Mouse (Mus musculus) gastrocnemius, adult 2 months (tissue): ENCODE results near the gene Ttc9b. TPM values are rescaled to one million over a fixed set of nuclear protein-coding genes. Genes with fewer than 3 reads are reported as not detected.

Source experiments
- DNase-seq: peaks from one replicate; pipeline ENCODE4 v3.0.0; 2022
- H3K27ac ChIP-seq: fragments of 200-600 bp; 2 replicates; pipeline ENCODE4 v1.8.1; 2022; ENCODE audit warnings: mild to moderate bottlenecking
- H3K4me3 ChIP-seq: fragments of 200-600 bp; 2 replicates; pipeline ENCODE4 v1.8.1; 2022; ENCODE audit warnings: mild to moderate bottlenecking, moderate library complexity
- CTCF ChIP-seq: fragments of 200-600 bp; IDR thresholded peaks from 2 replicates; pipeline ENCODE4 v1.8.1; 2022; ENCODE audit warnings: antibody characterized with exemption, mild to moderate bottlenecking, moderate library complexity
- intact Hi-C: fragments of 180-260 bp; cut with DNase I; formaldehyde crosslinking; loops from one replicate; pipeline ENCODE4 v1.15.1; 2025
- total RNA-seq, 2 experiments: library from RNA; stranded (reverse); gene quantifications; 2 replicates each; pipeline ENCODE4 v1.2.3; 2021

Ttc9b gene
- total RNA-seq, 2 experiments from 2014 or later, result not detected

DNA sequence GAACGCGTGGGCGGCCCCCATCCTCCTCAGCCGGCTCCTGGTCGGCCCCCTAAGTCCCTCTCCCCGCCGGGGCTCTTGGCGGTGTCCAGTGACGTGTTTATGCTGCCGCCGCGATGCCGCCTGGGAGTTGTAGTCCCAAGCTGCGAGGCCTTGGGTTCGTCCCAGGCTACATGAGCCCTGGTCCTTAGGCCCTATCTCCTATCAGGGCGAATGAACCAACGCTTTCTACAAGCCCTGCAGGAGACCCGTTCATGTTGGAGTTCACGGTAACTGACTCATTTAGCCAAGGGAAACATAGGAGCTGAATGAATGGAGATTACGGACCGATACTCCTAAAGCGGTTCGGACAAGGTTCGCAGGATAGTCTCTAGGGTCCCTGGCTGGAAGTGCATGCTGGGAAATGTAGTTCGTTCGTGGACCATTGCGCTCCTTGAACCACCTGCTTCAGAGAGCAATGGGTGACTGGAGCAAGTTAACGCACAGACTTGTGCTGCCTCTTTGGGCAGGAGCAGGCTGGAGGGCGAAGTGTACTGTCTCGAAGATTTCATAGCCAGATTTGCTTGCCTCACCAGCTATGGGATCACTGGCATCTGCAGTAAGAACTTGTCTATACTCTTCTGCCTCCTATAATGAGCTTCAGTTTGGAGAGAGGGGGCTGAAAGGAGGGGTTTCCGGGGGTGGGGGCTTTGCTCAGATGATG, 21.0 kb downstream of the Ttc9b start, which contains the start of gene Map3k10:
Map3k10 (minus strand) TSS at position 77 of the 700 bp plus-strand sequence.
- DNase-seq, result peak; percentile 96
- TF ChIP-seq CTCF, result no peak
- intact Hi-C loops, result loop anchor here (2.0 to 5.0 kb wide), 2 partner anchors 14 to 497 kb away; partner anchors contain the start of genes Rab4b and Zfp607b
- H3K27ac ChIP-seq, result peak within 1 kb of the TSS; percentile 96
- peak within 1 kb of the TSS; percentile 87 for H3K4me3 ChIP-seq

DNA sequence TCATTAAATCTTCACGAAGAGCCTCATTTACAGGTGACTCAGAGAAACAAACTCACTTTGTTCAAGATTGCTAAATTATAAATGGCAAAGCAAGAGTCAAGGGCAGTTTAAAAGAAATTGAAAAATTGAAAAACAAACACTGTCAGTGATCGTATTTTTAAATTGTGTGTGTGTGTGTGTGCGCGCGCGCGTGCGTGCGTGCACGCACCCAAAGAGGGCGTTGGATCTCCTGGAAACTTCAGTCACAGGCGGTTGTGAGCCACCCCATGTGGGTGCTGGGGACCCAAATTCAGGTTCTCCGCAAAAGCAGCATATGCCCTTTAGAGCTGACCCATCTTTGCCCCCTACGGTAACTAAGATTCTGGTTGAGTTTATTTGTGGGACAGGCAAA, 21.5 kb downstream of the Ttc9b start:
- no peak for TF ChIP-seq CTCF
- H3K27ac ChIP-seq, result no peak overlapping the region
- H3K4me3 ChIP-seq, result peak overlapping the region; percentile 87
- no peak for DNase-seq
- intact Hi-C loops, result loop anchor here (2.0 kb wide), 1 partner anchor 14 kb away; the partner anchor contains the start of gene Zfp607b

DNA sequence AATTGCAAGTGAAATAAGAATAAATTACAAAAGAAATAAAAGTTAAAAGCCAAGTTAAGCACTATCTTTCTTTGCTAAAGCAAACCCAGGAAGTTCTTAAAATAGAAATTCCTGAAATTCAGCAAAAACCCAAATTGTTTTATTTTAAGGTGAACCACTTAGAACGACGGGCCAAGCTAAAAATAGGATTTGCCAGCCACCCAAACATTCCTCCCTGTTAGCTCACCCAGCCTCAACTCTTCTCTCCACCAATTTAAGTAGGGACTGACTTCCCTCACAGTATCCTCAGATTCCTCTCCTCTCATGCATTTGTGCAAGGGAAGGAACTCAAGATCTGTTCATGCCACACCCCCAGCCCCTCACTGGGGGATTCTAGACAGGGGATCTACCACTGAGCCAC, 29.5 kb downstream of the Ttc9b start:
- H3K27ac ChIP-seq, result no peak overlapping the region
- no peak overlapping the region for H3K4me3 ChIP-seq
- DNase-seq, result no peak
- TF ChIP-seq CTCF, result no peak
- intact Hi-C loops, result no loop called here

DNA sequence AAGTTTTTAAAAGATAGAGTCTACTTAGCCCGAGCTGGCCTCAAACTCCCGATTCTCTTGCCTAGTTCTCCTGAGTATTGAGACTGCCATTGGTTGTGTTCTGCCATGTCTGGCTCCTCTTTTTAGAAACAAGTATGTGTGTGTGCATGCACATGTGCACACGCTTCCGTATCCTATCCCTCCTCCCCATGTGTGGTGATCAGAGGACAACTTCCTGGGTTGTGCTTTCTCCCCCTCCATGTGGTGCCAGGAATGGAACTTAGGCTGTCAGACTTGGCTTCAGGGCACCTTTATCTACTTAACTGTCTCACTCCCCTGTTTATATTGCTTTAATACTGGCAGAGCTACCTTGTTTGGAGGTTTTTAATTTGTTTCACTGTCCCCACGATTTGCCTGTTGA, 31.5 kb downstream of the Ttc9b start:
- H3K4me3 ChIP-seq, result no peak overlapping the region
- no peak overlapping the region for H3K27ac ChIP-seq
- no peak for TF ChIP-seq CTCF
- intact Hi-C loops, result loop anchor here (1.0 to 5.0 kb wide), 2 partner anchors 34 to 353 kb away; no protein-coding TSS in a partner anchor
- DNase-seq, result no peak

DNA sequence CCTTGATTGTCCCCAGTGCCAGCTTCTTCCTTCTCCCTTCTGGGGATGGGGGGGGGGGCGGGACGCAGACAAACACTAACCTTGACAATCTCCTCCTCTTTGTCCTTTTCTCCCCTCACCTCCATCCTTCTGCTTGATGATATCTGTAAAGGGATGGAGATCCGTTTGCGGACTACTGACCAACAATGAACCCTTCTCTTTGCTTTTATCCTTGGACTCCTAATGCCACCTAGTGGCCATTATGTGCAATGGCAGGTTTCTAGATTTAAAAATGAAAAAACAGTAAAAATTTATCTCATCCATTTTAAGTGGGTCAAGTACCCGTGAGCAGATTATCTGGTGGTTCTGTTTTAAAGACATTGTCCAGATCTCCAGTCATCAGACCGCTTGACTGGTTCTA, 32.0 kb downstream of the Ttc9b start:
- no peak for DNase-seq
- TF ChIP-seq CTCF, result peak; percentile 77
- intact Hi-C loops, result loop anchor here (1.0 to 5.0 kb wide), 2 partner anchors 34 to 353 kb away; no protein-coding TSS in a partner anchor
- Histone ChIP-seq H3K27ac (no peak overlapping the region), H3K4me3 (no peak overlapping the region)

DNA sequence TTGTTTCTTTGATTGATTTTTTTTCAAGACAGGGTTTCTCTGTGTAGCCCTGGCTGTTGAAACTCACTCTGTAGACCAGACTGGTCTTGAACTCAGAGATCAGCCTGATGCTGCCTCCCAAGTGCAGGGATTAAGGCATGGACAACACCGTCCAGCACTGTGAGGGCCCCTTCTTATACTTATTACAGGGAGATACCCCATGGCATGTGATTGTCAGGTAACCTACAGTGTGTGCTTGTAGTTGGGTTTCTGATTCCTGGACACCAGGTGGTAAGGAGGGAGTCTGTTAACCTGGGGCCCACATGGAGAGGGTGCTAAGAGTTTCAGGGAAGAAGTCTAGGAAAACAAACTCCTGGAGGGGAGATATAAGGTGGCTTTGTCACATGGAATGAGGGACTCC, 33.3 kb downstream of the Ttc9b start:
- Histone ChIP-seq H3K27ac (no peak overlapping the region), H3K4me3 (no peak overlapping the region)
- no peak for DNase-seq
- TF ChIP-seq CTCF, result no peak
- intact Hi-C loops, result loop anchor here (5.0 kb wide), 1 partner anchor 355 kb away; no protein-coding TSS in a partner anchor

DNA sequence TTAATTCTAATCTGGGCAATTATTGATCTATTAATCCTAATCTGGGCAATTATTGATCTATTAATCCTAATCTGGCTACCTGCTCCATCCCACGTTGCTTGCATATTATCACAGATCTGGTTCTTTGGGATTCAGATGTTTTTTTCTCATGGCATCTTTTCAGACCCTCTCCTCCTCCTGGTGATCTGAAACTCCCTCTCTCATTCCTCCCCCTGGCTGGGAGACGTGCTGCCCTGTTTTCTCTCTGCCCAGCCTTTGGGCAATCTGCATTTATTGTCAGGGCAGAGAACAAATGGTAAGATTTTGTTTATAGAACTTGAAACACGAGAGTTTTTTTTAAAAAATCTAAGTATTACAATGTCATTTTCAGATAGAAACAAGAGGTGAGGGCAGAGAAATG, 34.1 kb downstream of the Ttc9b start:
- intact Hi-C loops, result loop anchor here (2.0 to 5.0 kb wide), 2 partner anchors 13 to 356 kb away; partner anchors contain the start of gene Map3k10
- DNase-seq, result no peak
- TF ChIP-seq CTCF, result no peak
- H3K27ac ChIP-seq, result no peak overlapping the region
- no peak overlapping the region for H3K4me3 ChIP-seq

DNA sequence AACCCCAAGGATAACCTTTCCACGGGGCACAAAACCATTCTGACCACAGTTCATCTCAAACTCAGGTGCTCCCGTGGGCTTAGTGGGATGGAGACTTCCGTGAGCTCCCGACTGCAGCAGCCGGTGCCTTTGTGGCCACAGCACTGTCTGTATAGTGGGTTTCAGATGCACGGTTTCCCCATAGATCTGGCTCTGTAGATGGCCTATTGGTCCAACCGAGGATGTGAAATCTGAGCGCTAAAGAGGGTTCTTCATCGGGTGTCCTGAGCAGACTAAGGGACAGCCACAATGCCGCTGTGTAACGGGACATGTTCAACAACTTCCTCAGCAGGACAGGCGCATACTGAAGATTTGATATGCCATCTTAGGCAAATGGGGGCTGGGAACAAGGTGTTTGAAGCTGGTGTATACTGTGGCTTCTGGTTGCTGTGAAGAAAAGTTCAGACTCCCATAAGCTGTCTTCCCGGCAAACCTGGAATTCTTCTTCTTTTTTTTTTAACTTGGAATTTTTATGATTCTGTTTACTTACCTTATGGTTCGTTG, 34.6 kb downstream of the Ttc9b start:
- DNase-seq, result no peak
- Histone ChIP-seq H3K4me3 (peak overlapping the region; percentile 75), H3K27ac (peak overlapping the region; percentile 85)
- intact Hi-C loops, result loop anchor here (2.0 to 5.0 kb wide), 2 partner anchors 14 to 356 kb away; partner anchors contain the start of gene Map3k10
- no peak for TF ChIP-seq CTCF

DNA sequence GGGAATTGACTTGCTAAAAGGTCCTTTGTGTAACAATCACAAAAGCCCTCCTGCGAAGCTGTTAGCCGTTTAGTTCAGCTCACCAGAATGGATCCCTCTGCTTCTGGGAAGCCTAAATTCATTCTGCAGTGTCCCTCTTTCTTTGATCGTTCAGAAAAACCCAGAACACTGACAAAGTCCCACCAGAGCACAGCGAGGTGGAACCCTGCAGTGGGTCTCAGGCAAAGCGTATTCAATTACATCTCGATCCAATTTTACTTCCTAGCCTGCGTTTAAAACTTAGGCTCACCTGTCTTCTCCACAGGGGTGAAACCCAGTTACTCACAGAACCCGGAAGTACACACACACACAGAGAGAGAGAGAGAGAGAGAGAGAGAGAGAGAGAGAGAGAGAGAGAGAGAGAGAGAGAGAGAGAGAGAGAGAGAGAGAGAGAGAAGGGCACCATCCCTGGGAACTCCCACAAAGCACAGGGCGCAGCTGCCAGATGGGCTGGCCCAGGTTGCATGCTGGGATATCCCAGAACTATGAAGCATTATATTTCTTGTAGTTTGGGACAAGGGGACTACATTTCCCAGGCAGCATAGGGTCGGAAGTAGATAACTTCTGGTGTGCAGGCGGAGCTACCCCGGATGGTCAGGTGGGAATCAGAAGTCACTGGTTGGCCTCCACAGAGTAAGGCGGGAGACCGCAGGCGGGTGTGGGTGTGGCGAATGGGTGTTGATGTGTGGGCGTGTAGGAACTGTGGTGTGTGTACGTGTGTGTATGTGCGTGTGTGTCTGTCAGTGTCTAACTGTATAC, 35.3 kb downstream of the Ttc9b start, which contains the start of gene Zfp607b:
Zfp607b (plus strand) TSS at position 526 of the 798 bp plus-strand sequence.
- intact Hi-C loops, result loop anchor here (2.0 to 5.0 kb wide), 2 partner anchors 14 to 357 kb away; partner anchors contain the start of gene Map3k10
- no peak for TF ChIP-seq CTCF
- peak; percentile 91 for DNase-seq

DNA sequence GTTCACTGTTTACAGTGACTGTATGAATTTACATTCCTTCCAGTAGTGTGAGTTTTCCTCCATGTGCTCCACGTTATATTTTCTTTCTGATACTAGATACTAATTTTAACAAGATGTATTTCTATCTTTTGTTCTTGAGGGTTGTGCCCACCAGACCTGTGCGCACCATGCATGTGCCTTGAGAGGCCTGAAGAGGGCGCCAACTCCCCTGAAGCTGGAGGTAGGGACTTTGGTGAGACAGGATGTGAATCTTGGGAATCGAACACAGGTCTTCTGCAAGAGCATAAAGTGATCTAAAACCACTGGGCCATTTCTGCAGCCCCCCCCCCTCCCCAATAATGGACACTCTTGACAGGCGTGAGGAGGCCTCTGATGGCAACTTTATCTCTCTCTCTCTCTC, 37.4 kb downstream of the Ttc9b start:
- peak; percentile 70 for TF ChIP-seq CTCF
- H3K4me3 ChIP-seq, result no peak overlapping the region
- DNase-seq, result peak; percentile 29
- H3K27ac ChIP-seq, result no peak overlapping the region
- intact Hi-C loops, result loop anchor here (2.0 kb wide), 1 partner anchor 36 kb away; no protein-coding TSS in a partner anchor

More for the DNA sequence above, 35.3 kb downstream of the Ttc9b start, which contains the start of gene Zfp607b:
- Histone ChIP-seq H3K27ac (peak within 1 kb of the TSS; percentile 85), H3K4me3 (peak within 1 kb of the TSS; percentile 75)

DNA sequence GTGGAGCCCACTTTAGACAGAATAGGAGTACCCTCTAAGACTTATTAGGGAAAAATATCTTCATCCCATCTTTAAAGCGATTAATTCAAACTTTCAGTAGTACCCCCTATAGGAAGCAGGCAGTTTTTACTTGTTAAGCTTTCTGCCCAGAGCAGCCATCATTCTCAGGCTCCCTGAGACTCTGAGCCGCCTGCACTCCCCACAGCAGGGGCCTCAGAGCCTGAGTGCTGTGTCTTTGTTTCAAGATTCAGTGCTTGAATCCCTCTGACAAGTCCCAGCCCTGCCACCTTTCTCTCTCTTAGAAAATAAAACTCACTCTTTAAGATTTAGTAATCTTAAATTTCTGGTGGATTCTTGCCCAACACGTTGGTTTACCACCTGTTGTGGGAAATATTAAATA, 43.0 kb downstream of the Ttc9b start:
- intact Hi-C loops, result no loop called here
- no peak overlapping the region for H3K27ac ChIP-seq
- TF ChIP-seq CTCF, result no peak
- no peak overlapping the region for H3K4me3 ChIP-seq
- no peak for DNase-seq

Other genes with a start within 250 kb of the Ttc9b start
- gene Sptbn4, start 206.2 kb upstream of the Ttc9b start, total RNA-seq, result under 1 TPM in 1 of 2 experiments, not detected in 1; 0.03 TPM
- gene Blvrb, start 205.9 kb upstream of the Ttc9b start, total RNA-seq, result 10 to 100 TPM in 1 of 2 experiments, 1 to 10 TPM in 1; 8.9 to 15.8 TPM
- 1 to 10 TPM; 3.3 to 7.1 TPM for gene Sertad3, start 180.1 kb upstream of the Ttc9b start, total RNA-seq
- gene Sertad1, start 167.0 kb upstream of the Ttc9b start, total RNA-seq, result 1 to 10 TPM; 5.5 to 9.1 TPM
- gene Prx, start 154.6 kb upstream of the Ttc9b start, total RNA-seq, result 1 to 10 TPM; 3.1 to 4.1 TPM
- gene Hipk4, start 130.6 kb upstream of the Ttc9b start, total RNA-seq, result under 1 TPM in 1 of 2 experiments, not detected in 1; 0.13 TPM
- 10 to 100 TPM; 14.5 to 17.2 TPM for gene Pld3, start 100.7 kb upstream of the Ttc9b start, total RNA-seq
- gene 2310022A10Rik, start 100.7 kb upstream of the Ttc9b start, total RNA-seq, result 100 to 1,000 TPM; 107 to 123 TPM
- gene Akt2, start 62.4 kb upstream of the Ttc9b start, total RNA-seq, result 100 to 1,000 TPM; 194 to 199 TPM
- gene Map3k10, start 20.7 kb downstream of the Ttc9b start, total RNA-seq, result 10 to 100 TPM; 35.3 to 39.1 TPM
- under 1 TPM; 0.43 to 0.84 TPM for gene Zfp607b, start 35.4 kb downstream of the Ttc9b start, total RNA-seq
- gene Zfp60, start 77.5 kb downstream of the Ttc9b start, total RNA-seq, result 1 to 10 TPM; 5.9 to 9.0 TPM
- gene Zfp626, start 153.3 kb downstream of the Ttc9b start, total RNA-seq, result 1 to 10 TPM; 4.0 to 5.0 TPM
- 1 to 10 TPM; 2.3 to 2.7 TPM for gene Zfp59, start 184.7 kb downstream of the Ttc9b start, total RNA-seq
- 1 to 10 TPM; 2.1 to 2.3 TPM for gene Zfp607a, start 203.6 kb downstream of the Ttc9b start, total RNA-seq